Mouse (Mus musculus) mouse embryonic stem cell (cell line): ENCODE results near the gene Igf2bp1.

Source experiments
- in situ Hi-C, 2 experiments: fragments of 300-500 bp; cut with MboI; formaldehyde crosslinking; loops; 1 replicate in 1 of 2; 3 replicates in 1 of 2; pipeline ENCODE4 v1.14.3; 2019 to 2020; ENCODE audit warnings: low sequenced_read_pairs in 2 of 2, low pct_unique_long_range_greater_than_20kb in 1 of 2, mixed read lengths in 1 of 2; ENCODE audit not compliant: unreplicated experiment in 1 of 2

The Igf2bp1 gene

DNA sequence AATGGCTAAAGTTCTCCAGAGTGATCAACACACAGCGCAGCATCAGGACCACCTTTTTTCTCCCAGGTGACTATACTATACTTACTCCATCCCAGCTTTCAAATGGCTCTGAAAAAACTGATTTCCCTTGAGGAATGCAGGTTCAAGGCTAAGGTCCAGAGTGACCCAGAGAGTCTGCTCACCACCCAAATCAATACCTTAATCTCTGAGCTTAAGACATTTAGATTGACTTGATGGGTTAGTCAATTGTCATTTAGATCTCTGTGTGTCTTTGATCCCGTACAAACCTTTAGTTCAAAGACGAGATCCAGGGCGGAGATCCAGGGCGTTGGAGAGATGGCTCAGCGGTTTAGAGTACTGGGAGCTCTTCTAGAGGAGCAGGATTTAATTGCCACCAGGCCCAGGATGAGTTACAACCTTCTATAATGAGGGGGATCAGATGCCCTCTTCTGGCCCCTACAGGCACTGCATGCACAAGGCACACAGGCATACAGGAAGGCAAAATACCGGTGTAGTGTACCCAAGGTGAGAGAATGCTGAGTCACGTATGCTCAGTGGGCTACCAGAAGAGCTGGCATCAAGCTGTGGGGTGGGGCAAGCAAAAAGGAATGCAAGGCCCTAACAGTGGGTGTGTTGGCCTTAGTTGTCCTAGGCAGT lies 24.9 kb downstream of the Igf2bp1 start:
- in situ Hi-C loops: no loop called here

DNA sequence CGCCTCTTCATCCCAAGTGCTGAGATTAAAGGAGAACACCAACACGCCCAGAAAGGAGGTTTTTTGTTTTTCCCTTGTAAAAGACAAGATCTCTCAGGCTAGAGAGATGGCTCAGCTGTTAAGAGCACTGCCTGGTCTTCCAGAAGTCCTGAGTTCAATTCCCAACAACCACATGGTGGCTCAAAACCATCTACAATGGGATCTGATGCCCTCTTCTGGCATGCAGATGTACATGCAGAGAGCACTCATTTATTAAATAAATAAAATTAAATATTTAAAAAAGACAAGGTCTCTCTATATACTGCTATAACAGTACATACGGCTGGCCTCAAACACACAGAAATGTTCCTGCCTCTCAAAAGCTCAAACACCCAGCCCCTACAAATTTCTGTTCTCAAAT lies 27.3 kb downstream of the Igf2bp1 start:
- in situ Hi-C loops: loop anchor here in 1 of 2 experiments (5.0 kb wide), 1 partner anchor 44 kb away; the partner anchor contains the start of gene Gip

DNA sequence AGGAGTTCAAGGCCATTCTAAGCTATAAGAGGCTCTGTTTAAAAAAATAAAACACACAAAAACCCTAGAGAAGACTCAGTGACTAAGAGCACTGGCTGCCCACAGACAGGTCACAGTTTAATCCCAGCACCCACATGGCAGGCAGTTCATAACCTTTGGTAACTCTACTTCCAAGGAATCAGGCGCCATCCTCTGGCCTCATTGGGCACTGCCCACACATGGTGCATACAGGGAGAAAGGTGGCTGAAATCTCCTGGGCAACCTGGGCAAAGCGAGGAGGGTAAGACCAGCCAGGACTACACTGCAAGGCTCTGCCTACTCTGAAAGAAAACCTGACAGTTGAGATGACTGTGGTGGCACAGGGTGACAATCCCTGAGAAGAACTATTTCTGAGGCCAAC lies 29.4 kb downstream of the Igf2bp1 start:
- in situ Hi-C loops: loop anchor here in 1 of 2 experiments (5.0 kb wide), 1 partner anchor 46 kb away; the partner anchor contains the start of gene Gip

DNA sequence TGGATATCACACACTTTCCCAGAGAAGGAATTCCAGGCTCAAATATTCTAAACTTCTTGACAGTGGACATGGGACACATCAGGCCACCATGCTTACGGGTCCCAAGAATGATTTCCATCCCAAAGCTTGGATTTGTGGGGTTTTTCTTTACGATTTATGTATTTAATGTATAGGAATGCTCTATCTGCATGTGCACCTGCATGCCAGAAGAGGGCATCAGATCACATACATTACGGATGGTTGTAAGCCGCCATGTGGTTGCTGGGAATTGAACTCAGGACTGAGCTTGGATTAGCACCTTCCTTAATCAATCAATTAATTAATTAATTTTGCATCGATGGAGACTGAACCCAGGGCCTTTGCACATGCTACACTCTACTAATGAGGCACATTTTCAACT lies 30.0 kb downstream of the Igf2bp1 start:
- in situ Hi-C loops: loop anchor here in 1 of 2 experiments (5.0 kb wide), 1 partner anchor 47 kb away; the partner anchor contains the start of gene Gip

DNA sequence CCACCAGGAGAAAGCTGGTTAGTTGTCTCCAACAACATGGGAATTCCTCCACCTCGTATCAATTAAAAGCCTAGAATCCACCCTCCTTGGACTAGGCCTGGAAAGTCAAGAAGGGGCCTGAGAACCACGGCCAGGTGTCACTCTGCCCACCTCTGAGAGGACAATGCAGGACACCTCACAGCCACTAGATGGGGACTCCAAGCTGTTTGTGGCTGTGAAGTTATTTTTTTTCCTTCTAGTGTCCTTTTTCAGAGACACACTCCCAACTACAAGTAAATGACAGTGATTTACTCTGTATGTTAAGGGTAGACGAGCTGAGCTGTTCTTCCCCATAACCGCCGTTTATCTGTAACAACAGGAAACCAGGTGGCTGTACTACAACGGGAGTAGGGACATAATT lies 32.6 kb downstream of the Igf2bp1 start:
- in situ Hi-C loops: no loop called here

DNA sequence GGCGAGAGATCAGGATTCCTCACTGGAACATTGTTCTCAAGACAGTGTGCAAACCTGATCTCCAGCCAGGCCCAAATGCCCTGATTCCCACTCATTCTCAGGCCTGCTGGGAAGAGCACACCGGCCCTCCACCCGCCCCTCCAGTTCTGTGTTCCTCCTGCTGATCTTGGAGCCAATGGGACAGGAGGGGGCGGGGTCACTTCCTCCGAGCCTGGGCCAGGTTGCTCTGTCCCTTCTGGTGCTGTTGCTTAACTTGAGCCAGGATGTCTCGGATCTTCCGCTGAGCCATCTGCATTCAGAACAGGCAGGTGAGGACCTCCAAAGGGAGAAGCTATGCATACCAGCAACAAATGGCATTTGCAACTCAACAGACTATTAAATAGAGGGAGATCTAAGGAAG lies 42.4 kb downstream of the Igf2bp1 start:
- in situ Hi-C loops: no loop called here

DNA sequence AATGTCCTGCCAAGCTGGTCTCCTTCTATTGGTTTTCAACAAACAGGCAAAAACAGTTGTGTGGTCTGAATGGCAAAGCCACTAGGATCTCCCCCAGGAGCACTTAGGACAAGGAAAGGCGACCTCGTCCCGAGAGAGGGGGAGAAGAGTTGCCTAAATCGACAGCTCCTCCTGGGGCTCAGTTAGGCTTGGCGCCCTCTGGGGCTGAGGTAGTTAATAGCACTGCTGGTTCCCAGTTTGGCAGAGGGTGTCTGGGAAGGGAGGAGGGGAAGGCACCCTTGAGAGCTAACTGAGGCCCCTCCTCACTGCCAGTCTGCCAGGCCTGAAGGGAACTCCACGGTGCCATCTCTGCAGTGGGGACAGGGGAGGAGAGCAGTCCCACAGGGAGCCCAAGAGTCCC lies 46.6 kb downstream of the Igf2bp1 start:
- in situ Hi-C loops: no loop called here

DNA sequence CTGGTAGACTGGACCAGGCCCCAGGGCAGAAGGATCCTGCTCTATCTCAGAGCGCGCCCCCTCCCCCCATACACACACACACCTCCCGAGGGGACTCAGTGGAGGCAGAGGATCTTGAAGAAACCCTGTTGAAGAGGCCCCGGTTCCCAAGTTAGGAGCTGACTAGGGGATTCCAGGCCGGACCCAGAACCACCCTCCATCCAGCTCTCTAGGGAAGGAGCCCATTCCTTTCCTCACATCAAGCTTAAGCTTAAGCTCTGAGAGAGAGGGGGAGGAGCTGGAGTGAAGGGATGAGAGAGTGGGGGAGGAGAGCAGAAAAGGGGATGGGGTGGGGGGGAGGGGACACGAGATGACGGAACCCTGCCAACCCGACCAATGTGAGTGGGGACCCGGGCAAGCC lies 47.5 kb downstream of the Igf2bp1 start:
- in situ Hi-C loops: no loop called here

DNA sequence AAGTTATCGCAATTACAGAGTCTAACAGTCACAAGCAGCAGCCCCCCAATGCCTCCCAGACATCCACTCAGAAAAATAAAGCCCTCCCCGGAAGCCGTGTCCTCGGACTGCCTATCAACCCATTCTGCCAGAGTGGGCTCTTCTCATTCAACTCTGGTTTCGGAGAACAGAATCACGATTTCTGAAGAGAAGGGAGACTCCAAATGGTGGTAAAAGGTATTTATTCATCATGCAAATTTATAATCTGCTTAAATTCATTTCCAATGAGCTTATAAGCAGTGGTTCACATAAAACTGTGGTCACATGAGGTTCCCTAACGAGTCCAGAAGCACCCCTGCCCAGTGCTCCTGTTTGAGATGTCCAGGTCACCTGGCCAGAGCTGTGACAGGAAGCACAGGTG lies 48.3 kb downstream of the Igf2bp1 start:
- in situ Hi-C loops: no loop called here

DNA sequence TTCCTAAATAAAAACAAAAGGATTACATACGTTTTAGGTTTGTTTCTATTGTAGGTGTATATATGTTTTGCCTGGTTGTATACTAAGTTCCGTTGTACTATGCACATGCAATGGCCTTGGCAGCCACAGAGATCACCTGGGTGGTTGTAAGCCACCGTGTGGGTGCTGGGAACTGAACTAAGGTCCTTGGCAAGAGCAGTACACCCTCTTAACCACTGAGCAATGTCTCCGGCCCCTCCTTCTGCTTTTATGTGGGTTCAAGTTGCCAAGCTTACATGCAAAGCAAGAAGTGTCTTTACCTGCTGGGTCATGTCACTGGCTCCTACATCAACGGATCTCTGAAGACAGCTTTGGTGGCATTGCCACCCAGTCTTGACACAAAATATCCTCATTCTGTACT lies 52.4 kb downstream of the Igf2bp1 start:
- in situ Hi-C loops: no loop called here

DNA sequence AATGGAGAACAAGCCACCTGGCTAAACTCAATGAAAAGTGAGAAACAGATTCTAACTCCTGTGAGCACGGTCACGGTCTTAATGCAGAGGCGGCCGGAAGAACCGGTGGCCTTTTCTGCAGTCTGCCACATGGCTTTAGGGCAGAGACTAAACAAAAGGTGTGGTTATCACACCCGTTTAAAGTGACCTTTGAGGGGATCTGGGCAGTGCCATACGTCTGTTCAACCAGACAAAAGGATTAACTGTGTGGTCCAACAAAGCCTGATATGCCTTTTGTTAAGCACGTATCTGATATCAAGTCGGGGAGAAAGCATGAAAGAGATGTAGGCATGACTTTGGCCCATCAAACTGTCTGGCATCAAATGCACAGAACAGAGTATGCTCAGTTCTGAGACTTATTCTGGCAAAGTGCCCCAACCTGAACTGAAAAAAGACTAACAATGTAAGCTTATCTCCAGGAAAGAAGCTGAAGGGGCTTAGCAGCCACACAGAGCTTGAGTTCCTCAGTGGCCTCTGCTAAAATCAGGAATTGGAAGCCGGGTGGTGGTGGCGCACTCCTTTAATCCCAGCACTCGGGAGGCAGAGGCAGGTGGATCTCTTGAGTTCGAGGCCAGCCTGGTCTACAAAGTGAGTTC lies 59.8 kb downstream of the Igf2bp1 start:
- in situ Hi-C loops: no loop called here

DNA sequence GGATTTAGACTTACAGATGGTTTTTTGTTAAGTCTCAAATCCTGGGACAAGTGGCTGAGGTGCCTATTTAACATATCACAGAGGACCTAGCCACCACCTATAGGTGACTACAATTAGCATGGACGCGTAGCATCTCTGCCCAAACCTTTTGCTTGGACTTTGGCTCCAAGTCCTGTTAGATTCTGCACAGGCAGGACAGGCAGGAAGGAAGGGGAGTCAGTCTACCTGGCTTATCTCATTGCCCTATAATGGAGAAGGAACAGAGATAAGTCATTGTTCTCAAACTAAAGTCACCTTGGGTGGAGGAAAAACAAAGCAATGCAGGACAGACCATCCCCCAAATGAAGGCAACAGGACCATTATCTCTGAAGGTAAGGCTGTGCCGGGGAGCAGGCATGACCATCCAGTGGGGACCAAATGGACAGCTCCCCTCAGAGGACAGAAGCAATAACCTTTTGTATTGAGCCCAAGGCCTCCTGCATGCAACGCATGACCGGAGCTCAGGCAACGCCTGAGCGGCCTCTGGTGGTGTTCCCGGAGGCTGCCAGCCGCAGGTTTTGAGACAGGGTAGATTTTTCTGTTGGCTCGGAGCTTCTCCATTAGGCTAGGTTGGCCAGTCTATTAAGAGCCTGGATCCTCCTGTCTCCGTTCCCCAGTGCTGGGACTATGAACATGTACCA lies 65.8 kb downstream of the Igf2bp1 start:
- in situ Hi-C loops: loop anchor here in 1 of 2 experiments (10.0 kb wide), 1 partner anchor 155 kb away; no protein-coding TSS in a partner anchor

DNA sequence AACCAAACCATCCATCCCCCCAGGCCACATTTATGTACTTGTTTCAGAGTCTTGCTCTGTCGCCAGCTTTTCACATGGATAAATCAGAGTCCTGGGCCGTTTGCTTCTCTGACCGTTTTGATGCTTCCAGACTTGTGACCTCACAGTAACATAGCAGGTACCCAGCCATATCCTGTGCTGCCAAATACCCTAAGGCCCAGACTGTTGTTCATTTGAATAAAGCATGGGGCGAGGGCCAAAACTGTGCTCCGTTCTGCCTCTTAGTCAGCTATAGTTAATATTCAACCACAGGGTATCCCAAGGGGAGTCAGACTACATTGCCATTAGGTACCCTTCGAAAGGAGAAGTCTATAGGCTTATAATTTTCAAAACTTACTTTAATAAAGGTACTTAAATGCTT lies 69.3 kb downstream of the Igf2bp1 start:
- in situ Hi-C loops: loop anchor here in 1 of 2 experiments (10.0 kb wide), 1 partner anchor 152 kb away; no protein-coding TSS in a partner anchor

DNA sequence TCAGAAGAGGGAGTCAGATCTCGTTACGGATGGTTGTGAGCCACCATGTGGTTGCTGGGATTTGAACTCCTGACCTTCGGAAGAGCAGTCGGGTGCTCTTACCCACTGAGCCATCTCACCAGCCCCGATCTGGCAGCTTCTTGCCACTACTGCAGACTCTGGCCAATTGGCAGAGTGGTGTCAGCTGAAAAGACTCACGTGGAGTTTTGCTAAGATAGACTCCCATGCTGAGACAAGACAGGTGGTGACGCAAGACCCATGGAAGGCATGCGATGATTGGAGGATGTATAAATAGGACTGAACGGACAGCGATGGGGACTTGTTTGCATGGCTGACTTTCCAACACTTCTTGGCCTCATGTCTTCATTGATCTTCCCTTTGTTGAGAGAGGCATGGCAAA lies 73.6 kb downstream of the Igf2bp1 start:
- in situ Hi-C loops: loop anchor here in 1 of 2 experiments (10.0 kb wide), 1 partner anchor 147 kb away; no protein-coding TSS in a partner anchor

DNA sequence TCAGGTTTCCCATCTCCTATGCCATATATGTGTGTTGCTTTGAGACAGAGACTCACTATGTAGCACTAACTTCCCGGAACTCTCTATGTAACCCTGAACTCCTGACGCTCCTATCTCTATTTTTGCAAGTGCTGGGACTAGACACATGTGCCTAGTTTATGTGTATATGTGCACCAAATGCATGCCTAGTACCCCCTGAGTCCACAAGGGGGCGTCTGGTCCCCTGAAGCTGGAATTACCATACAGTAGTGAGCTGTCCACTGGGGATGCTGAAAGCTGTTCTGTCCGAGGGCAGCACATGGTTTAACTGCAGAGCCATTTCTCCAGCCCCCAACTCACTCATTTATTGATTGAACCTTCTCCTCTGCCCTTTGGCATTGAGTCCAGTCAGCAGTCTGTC lies 79.3 kb downstream of the Igf2bp1 start:
- in situ Hi-C loops: no loop called here

DNA sequence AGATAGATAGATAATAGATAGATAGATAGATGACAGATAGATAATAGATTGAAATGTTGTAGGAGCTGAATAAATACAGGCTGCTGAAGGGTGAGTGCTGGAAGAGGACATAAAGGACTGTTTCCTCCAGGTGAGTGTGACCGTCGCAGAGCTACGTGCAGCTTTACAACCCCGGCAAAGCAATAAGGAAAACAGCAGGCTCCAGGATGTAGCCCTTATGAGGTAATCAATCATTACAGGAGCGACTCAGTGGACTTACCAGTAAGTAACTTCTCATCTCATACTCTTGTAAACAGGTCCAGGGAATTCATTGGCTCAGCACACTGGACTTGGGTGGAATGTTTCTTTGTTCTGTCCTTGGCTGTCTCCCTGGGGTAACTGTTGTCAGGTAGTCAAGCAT lies 79.8 kb downstream of the Igf2bp1 start:
- in situ Hi-C loops: no loop called here

DNA sequence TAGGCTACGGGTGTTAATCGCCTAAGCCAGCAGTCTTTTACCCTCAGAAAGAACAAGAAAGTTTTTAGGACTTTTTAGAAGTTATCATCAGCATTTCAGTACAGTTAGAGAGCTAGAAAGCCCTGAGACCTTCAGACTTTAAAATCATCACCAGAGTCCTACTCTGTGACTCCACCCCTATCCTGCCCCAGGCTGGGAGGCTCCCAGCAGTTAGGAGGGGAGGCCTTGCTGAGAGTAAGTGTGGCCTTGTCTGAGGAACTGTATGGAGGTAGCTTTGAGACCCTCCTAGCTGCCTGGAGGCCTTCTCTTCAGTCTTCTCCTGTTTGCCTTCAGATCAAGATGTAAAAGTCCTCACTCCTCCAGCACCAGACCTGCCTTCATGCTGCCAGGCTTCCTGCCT lies 81.5 kb downstream of the Igf2bp1 start:
- in situ Hi-C loops: loop anchor here in 1 of 2 experiments (5.0 kb wide), 1 partner anchor 37 kb away; no protein-coding TSS in a partner anchor

DNA sequence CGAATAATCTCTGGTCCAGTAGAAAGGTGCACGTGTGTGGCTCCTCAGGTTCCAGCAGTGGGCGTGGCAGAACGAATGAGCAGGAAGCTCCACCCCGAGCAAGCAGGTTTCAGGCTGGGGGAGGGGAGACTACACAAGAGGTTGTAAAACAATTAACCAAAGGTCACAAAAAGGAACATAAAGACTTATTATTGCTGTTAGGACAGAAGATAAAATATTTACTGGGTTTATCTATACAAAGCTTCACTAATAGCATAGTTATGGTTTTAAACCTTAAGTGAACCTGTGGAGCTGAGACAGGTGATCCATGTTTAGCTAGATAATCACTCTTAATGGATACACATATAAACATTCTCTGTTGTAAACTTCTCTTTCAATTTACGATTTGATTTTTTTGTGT lies 82.3 kb downstream of the Igf2bp1 start:
- in situ Hi-C loops: loop anchor here in 1 of 2 experiments (5.0 kb wide), 1 partner anchor 36 kb away; no protein-coding TSS in a partner anchor

DNA sequence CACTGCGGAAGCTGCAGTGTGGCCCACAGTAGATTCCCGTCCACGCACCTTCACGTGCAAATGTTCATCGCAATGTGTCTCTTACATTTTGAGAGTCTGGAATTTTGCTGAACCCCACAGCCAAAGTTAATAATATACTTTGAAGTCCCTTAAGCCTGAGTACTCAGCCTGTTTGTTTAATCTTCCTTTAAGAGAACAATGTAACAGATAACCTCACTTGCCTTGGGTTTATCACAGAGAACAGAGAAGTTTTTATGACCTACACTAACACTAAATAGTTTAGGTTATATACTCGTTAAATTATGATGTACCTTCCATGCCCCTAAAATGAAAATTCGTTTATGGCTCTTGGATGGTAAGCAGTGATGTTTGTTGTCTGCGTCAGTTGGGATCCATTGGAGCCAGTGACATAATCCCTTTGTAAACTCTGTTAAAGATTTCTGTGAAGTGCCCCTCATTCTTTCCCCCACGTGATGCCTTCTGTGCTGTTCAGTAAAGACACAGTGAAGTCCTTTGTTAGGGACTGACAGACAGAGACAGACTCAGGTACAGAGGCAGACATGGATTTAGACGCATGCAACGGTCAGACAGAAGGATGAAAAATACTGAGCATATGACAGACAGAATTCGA lies 83.6 kb downstream of the Igf2bp1 start:
- in situ Hi-C loops: loop anchor here in 1 of 2 experiments (5.0 kb wide), 1 partner anchor 35 kb away; no protein-coding TSS in a partner anchor
